Mouse (Mus musculus) frontal cortex, postnatal 10 days (tissue): ENCODE data around the gene P3h4.

Source experiments
- DNase-seq, 2 experiments: peaks; one replicate each; pipeline ENCODE4 v3.0.0; 2022; ENCODE audit warnings: low spot score in 2 of 2, mixed read lengths in 1 of 2

The P3h4 gene

GRCm38 (mm10) chr11:100392958-100393357, 21.7 kb downstream of the P3h4 start:
- no peak for DNase-seq

GRCm38 (mm10) chr11:100391884-100392345, 22.7 kb downstream of the P3h4 start:
- no peak for DNase-seq

- DNase-seq, result peak in 1 of 2 experiments; percentile 38
Measured at GRCm38 (mm10) chr11:100391081-100391883, 23.4 kb downstream of the P3h4 start.

- DNase-seq, result no peak
Measured at GRCm38 (mm10) chr11:100389931-100390445, 24.6 kb downstream of the P3h4 start.

- no peak for DNase-seq
Measured at GRCm38 (mm10) chr11:100388588-100388987, 26.0 kb downstream of the P3h4 start.

- peak in 1 of 2 experiments; percentile 54 for DNase-seq
Measured at GRCm38 (mm10) chr11:100387589-100388375, 26.9 kb downstream of the P3h4 start.

- no peak for DNase-seq
Measured at GRCm38 (mm10) chr11:100387111-100387510, 27.5 kb downstream of the P3h4 start.

- DNase-seq, result no peak
Measured at GRCm38 (mm10) chr11:100386586-100386985, 28.1 kb downstream of the P3h4 start.

- DNase-seq, result no peak
Measured at GRCm38 (mm10) chr11:100385016-100385415, 29.6 kb downstream of the P3h4 start.

GRCm38 (mm10) chr11:100382682-100383081, 32.0 kb downstream of the P3h4 start:
- DNase-seq, result no peak

GRCm38 (mm10) chr11:100379311-100379710, 35.3 kb downstream of the P3h4 start:
- DNase-seq, result no peak

- no peak for DNase-seq
Measured at GRCm38 (mm10) chr11:100378446-100378845, 36.2 kb downstream of the P3h4 start.

- no peak for DNase-seq
Measured at GRCm38 (mm10) chr11:100377989-100378388, 36.6 kb downstream of the P3h4 start.

GRCm38 (mm10) chr11:100376746-100377389, 37.8 kb downstream of the P3h4 start:
- DNase-seq, result no peak

GRCm38 (mm10) chr11:100376005-100376404, 38.6 kb downstream of the P3h4 start:
- no peak for DNase-seq

- DNase-seq, result no peak
Measured at GRCm38 (mm10) chr11:100375127-100375526, 39.5 kb downstream of the P3h4 start.

- DNase-seq, result no peak
Measured at GRCm38 (mm10) chr11:100371981-100372558, 42.6 kb downstream of the P3h4 start.

GRCm38 (mm10) chr11:100369822-100370221, 44.8 kb downstream of the P3h4 start:
- no peak for DNase-seq

GRCm38 (mm10) chr11:100369145-100369544, 45.5 kb downstream of the P3h4 start:
- DNase-seq, result no peak

- peak in 1 of 2 experiments; percentile 48 for DNase-seq
Measured at GRCm38 (mm10) chr11:100362979-100363562, 51.6 kb downstream of the P3h4 start.
